Mouse (Mus musculus) MEL (cell line): ENCODE data around the gene Sh3rf1.

Experiments used
- CTCF ChIP-seq, 3 experiments: IDR thresholded peaks in 2 of 3; conservative IDR thresholded peaks in 1 of 3; 2 replicates each; pipeline ENCODE4 v1.5.1; 2011 to 2012; ENCODE audit warnings: low read length in 3 of 3, low read depth in 2 of 3, mild to moderate bottlenecking in 2 of 3, improper control_type of control experiment in 1 of 3, inconsistent platforms in 1 of 3, mixed read lengths in 1 of 3, moderate library complexity in 1 of 3; ENCODE audit not compliant: control insufficient read depth in 1 of 3, insufficient read depth in 1 of 3, poor library complexity in 1 of 3, severe bottlenecking in 1 of 3
- E2F4 ChIP-seq: IDR thresholded peaks from 2 replicates; pipeline ENCODE4 v1.6.1; 2011; ENCODE audit warnings: low read depth, low read length, improper control_type of control experiment, borderline replicate concordance
- EP300 ChIP-seq, 2 experiments: IDR thresholded peaks; 2 replicates each; pipeline ENCODE4 v1.6.1; 2011; ENCODE audit warnings: improper control_type of control experiment in 2 of 2, low read length in 2 of 2, low read depth in 1 of 2, mild to moderate bottlenecking in 1 of 2
- MXI1 ChIP-seq: IDR thresholded peaks from 2 replicates; pipeline ENCODE4 v1.6.1; 2011; ENCODE audit warnings: mild to moderate bottlenecking, low read depth, low read length, improper control_type of control experiment
- POLR2A ChIP-seq, 2 experiments: IDR thresholded peaks; 2 replicates each; pipeline ENCODE4 v1.6.1; 2011 to 2012; ENCODE audit warnings: low read length in 2 of 2, mild to moderate bottlenecking in 2 of 2, control low read depth in 1 of 2, improper control_type of control experiment in 1 of 2, low read depth in 1 of 2, moderate library complexity in 1 of 2; ENCODE audit not compliant: control insufficient read depth in 1 of 2, insufficient read depth in 1 of 2, poor library complexity in 1 of 2

DNA sequence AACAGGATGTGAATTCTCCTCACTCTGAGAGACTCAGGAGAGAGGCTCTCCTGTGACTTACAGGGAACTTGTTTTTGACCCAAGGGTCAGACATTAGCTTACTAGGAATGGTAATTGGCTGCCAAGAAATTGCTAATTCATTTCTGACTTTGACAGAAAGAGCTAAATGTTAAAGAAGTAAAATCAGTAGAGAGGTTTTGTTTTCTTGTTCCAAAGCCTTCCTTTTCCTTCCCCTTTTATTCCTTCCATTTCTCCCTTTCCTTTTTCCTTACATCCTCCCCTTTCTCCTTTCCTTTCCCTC, 213.6 kb downstream of the Sh3rf1 start:
- TF ChIP-seq CTCF (IDR thresholded peaks at IDR 0.05 in 2 of 3, conservative IDR thresholded peaks at IDR 0.05 in 1 of 3; ENCODE audit: control insufficient read depth in 1 of 3, insufficient read depth in 1 of 3, low read depth in 2 of 3, low read length in 3 of 3, poor library complexity in 1 of 3, severe bottlenecking in 1 of 3) (no peak), EP300 (IDR thresholded peaks at IDR 0.05; ENCODE audit: low read depth in 1 of 2, low read length in 2 of 2) (no peak), E2F4 (no peak), POLR2A (IDR thresholded peaks at IDR 0.05; ENCODE audit: control insufficient read depth in 1 of 2, insufficient read depth in 1 of 2, low read depth in 1 of 2, low read length in 2 of 2, poor library complexity in 1 of 2) (no peak), MXI1 (no peak)
